Comparison of ENCODE assay signal across 27 mouse cellular contexts in genomic region chr2:107202474-107202858, GRCm38 (mm10).
DNase-seq lines count a peak whose midpoint lies in the region; ATAC-seq and TF ChIP-seq lines count a peak whose summit lies in the region.
"Had no signal": no experiment of that assay in that cellular context is flagged by ENCODE, and none has a peak within 500 bp of the region (broad histone marks: within the 10 kb centered on the region; RNA-seq: fewer than 3 reads in every experiment).

No protein-coding gene starts in this region.

- no peak overlapping the region for H3K27ac ChIP-seq in forebrain, embryonic 15.5 days (replicated peaks)
- no peak overlapping the region for H3K27ac ChIP-seq in forebrain, embryonic 11.5 days (ENCODE audit: low read depth, low read length)
- H3K27ac ChIP-seq in embryonic fibroblast, embryonic 13.5 days (ENCODE audit: insufficient read depth, low read length) = peak overlapping the region; percentile 42
- H3K27ac ChIP-seq: kidney, postnatal 0 days; liver, embryonic 12.5 days; midbrain, embryonic 12.5 days; neural tube, embryonic 13.5 days had no signal

- no peaks in the 10 kb centered on the region for H3K27me3 ChIP-seq in forebrain, embryonic 15.5 days
- no peaks in the 10 kb centered on the region for H3K27me3 ChIP-seq in forebrain, embryonic 11.5 days (ENCODE audit: control insufficient read depth, insufficient read depth, low read length)
- H3K27me3 ChIP-seq: liver, embryonic 12.5 days; megakaryocyte, embryonic 14.5 days; midbrain, embryonic 12.5 days; neural tube, embryonic 13.5 days; Patski had no signal

- H3K36me3 ChIP-seq in forebrain, embryonic 15.5 days = no peaks in the 10 kb centered on the region
- no peaks in the 10 kb centered on the region for H3K36me3 ChIP-seq in forebrain, embryonic 11.5 days (ENCODE audit: control insufficient read depth, insufficient read depth, low read length)
- H3K36me3 ChIP-seq: liver, embryonic 12.5 days; midbrain, embryonic 12.5 days; neural tube, embryonic 13.5 days had no signal

- WGBS in forebrain, embryonic 15.5 days = 63% methylated on average over 3 of the region's 3 CpGs
- 79% methylated on average over 3 of the region's 3 CpGs for WGBS in forebrain, embryonic 11.5 days

- TF ChIP-seq POLR2A in embryonic fibroblast, embryonic 13.5 days (IDR thresholded peaks at IDR 0.05; ENCODE audit: low read depth, low read length) = no peak

- H3K9me3 ChIP-seq in forebrain, embryonic 15.5 days = no peaks in the 10 kb centered on the region
- no peaks in the 10 kb centered on the region for H3K9me3 ChIP-seq in forebrain, embryonic 11.5 days (ENCODE audit: control insufficient read depth, low read length)
- H3K9me3 ChIP-seq: liver, embryonic 12.5 days; midbrain, embryonic 12.5 days; neural tube, embryonic 13.5 days had no signal

- no peak for DNase-seq in forebrain, embryonic 11.5 days (ENCODE audit: low spot score)
- DNase-seq in layer of hippocampus, adult 8-10 months (ENCODE audit: low spot score in 2 of 2) = peak; percentile 8 to 12
- peak; percentile 3 for DNase-seq in layer of hippocampus, postnatal 36 days
- no peak for DNase-seq in right cerebral cortex, postnatal 25 days
- no peak for DNase-seq in natural killer cell, adult 2 months (ENCODE audit: low spot score in 2 of 2)
- DNase-seq: adrenal gland, postnatal 10 days; cerebellum, adult 11-12 months; cerebellum, postnatal 14 days; gastrocnemius, postnatal 14 days; heart, postnatal 14 days; kidney, adult 8-10 months; kidney, postnatal 4 days; left cerebral cortex, postnatal 4 days; liver, postnatal 0 days; lung, postnatal 4 days; thymus, postnatal 25 days had no signal

- H3K4me1 ChIP-seq in forebrain, embryonic 15.5 days = no peaks in the 10 kb centered on the region
- H3K4me1 ChIP-seq in forebrain, embryonic 11.5 days (replicated peaks; ENCODE audit: control insufficient read depth, insufficient read depth, low read length) = no peaks in the 10 kb centered on the region
- H3K4me1 ChIP-seq in embryonic fibroblast, embryonic 13.5 days (ENCODE audit: control insufficient read depth, insufficient read depth, low read length) = peaks cover 5% of the 10 kb centered on the region
- H3K4me1 ChIP-seq: liver, embryonic 12.5 days; megakaryocyte, embryonic 14.5 days; midbrain, embryonic 12.5 days; neural tube, embryonic 13.5 days had no signal

- no peak for TF ChIP-seq CTCF in embryonic fibroblast, embryonic 13.5 days (IDR thresholded peaks at IDR 0.05; ENCODE audit: borderline replicate concordance, insufficient read depth, low read length)

- no peak overlapping the region for H3K9ac ChIP-seq in forebrain, embryonic 15.5 days (replicated peaks)
- no peak overlapping the region for H3K9ac ChIP-seq in forebrain, embryonic 11.5 days (ENCODE audit: low read length)
- H3K9ac ChIP-seq: liver, embryonic 12.5 days; liver, postnatal 0 days; midbrain, embryonic 12.5 days; neural tube, embryonic 13.5 days had no signal

- peak; percentile 73 for ATAC-seq in forebrain, embryonic 15.5 days (replicated peaks)
- ATAC-seq in forebrain, embryonic 11.5 days (replicated peaks; ENCODE audit: low FRiP score) = no peak
- ATAC-seq in erythroid progenitor cell, adult 5-6 weeks (replicated peaks; ENCODE audit: low FRiP score, poor library complexity, severe bottlenecking) = no peak
- ATAC-seq: intestine, embryonic 16.5 days; liver, embryonic 12.5 days; liver, postnatal 0 days; Patski had no signal

- H3K4me2 ChIP-seq in forebrain, embryonic 15.5 days (replicated peaks) = no peak overlapping the region
- H3K4me2 ChIP-seq in forebrain, embryonic 11.5 days (ENCODE audit: low read depth, low read length, severe bottlenecking) = no peak overlapping the region
- H3K4me2 ChIP-seq: liver, embryonic 12.5 days; midbrain, embryonic 12.5 days; neural tube, embryonic 13.5 days had no signal

- H3K4me3 ChIP-seq in forebrain, embryonic 15.5 days = no peak overlapping the region
- no peak overlapping the region for H3K4me3 ChIP-seq in forebrain, embryonic 11.5 days (ENCODE audit: low read depth, low read length)
- H3K4me3 ChIP-seq in embryonic fibroblast, embryonic 13.5 days (ENCODE audit: insufficient read depth, low read length) = no peak overlapping the region
- H3K4me3 ChIP-seq: liver, embryonic 12.5 days; megakaryocyte, embryonic 14.5 days; midbrain, embryonic 12.5 days; myocyte; neural tube, embryonic 13.5 days had no signal

Comparison
In these comparisons a context has a peak if more than half of its experiments do, and no peak if none do; other contexts are left out.
1. DNase-seq: peak in layer of hippocampus, adult 8-10 months (2 of 2) and layer of hippocampus, postnatal 36 days (2 of 2); none in forebrain, embryonic 11.5 days (single experiment), right cerebral cortex, postnatal 25 days (single experiment) and natural killer cell, adult 2 months (0 of 2).